ENCODE assay signal across 16 mouse cellular contexts in genomic region chr15:85466456-85467067, GRCm38 (mm10). TPM values are rescaled to one million over a fixed set of nuclear protein-coding genes. Genes with fewer than 3 reads are reported as not detected.
DNase-seq lines count a peak whose midpoint lies in the region; ATAC-seq lines count a peak whose summit lies in the region.
"Had no signal": no experiment of that assay in that cellular context is flagged by ENCODE, and none has a peak within 500 bp of the region (broad histone marks: within the 10 kb centered on the region; RNA-seq: fewer than 3 reads in every experiment).

No protein-coding gene starts in this region.

- peaks cover 94% of the 10 kb centered on the region for H3K27me3 ChIP-seq in midbrain, embryonic 10.5 days (ENCODE audit: low read depth, poor library complexity, severe bottlenecking)
- peaks cover 2% of the 10 kb centered on the region; the same call in 1 of the 2 replicates for H3K27me3 ChIP-seq in midbrain, embryonic 11.5 days (ENCODE audit: control insufficient read depth, insufficient read depth, low read length)
- H3K27me3 ChIP-seq in hindbrain, embryonic 10.5 days (ENCODE audit: insufficient read depth, poor library complexity, severe bottlenecking), result peaks cover 12% of the 10 kb centered on the region
- no peaks in the 10 kb centered on the region for H3K27me3 ChIP-seq in neural tube, embryonic 13.5 days
- H3K27me3 ChIP-seq: CH12.LX; embryonic facial prominence, embryonic 15.5 days; limb, embryonic 12.5 days; liver, embryonic 15.5 days had no signal

- no peak for DNase-seq in cerebellum, postnatal 4 days (ENCODE audit: low spot score in 2 of 2)
- DNase-seq in midbrain, embryonic 10.5 days (ENCODE audit: low spot score), result no peak
- no peak for DNase-seq in midbrain, embryonic 11.5 days (ENCODE audit: low spot score, missing footprints)
- DNase-seq in hindbrain, embryonic 10.5 days (ENCODE audit: low spot score), result no peak
- no peak for DNase-seq in ovary, postnatal 14 days (ENCODE audit: low spot score)
- DNase-seq in right cerebral cortex, adult 18-20 months, result no peak
- DNase-seq: thymus, postnatal 4 days had no signal

- peak; percentile 52; the same call in 1 of the 2 replicates for ATAC-seq in cerebellum, adult (ENCODE audit: insufficient number of reproducible peaks, low FRiP score, low TSS enrichment)
- ATAC-seq in midbrain, embryonic 11.5 days (ENCODE audit: low FRiP score), result no peak
- no peak for ATAC-seq in neural tube, embryonic 13.5 days (ENCODE audit: low read depth)

- WGBS in midbrain, embryonic 10.5 days, result 90% methylated on average over 5 of the region's 5 CpGs
- 84% methylated on average over 5 of the region's 5 CpGs for WGBS in midbrain, embryonic 11.5 days
- WGBS in hindbrain, embryonic 10.5 days, result 88% methylated on average over 5 of the region's 5 CpGs
- 59% methylated on average over 5 of the region's 5 CpGs for WGBS in neural tube, embryonic 13.5 days

- H3K4me1 ChIP-seq in midbrain, embryonic 10.5 days, result peaks cover 55% of the 10 kb centered on the region
- peaks cover 47% of the 10 kb centered on the region for H3K4me1 ChIP-seq in midbrain, embryonic 11.5 days (ENCODE audit: control insufficient read depth, insufficient read depth, low read length)
- peaks cover 54% of the 10 kb centered on the region for H3K4me1 ChIP-seq in hindbrain, embryonic 10.5 days (replicated peaks)
- peaks cover 56% of the 10 kb centered on the region for H3K4me1 ChIP-seq in neural tube, embryonic 13.5 days (replicated peaks)
- H3K4me1 ChIP-seq: heart, embryonic 15.5 days; liver, embryonic 15.5 days had no signal

- H3K9me3 ChIP-seq in midbrain, embryonic 10.5 days (replicated peaks), result no peaks in the 10 kb centered on the region
- no peaks in the 10 kb centered on the region for H3K9me3 ChIP-seq in midbrain, embryonic 11.5 days (ENCODE audit: control insufficient read depth, low read length)
- no peaks in the 10 kb centered on the region for H3K9me3 ChIP-seq in hindbrain, embryonic 10.5 days
- H3K9me3 ChIP-seq in neural tube, embryonic 13.5 days, result no peaks in the 10 kb centered on the region
- H3K9me3 ChIP-seq: embryonic facial prominence, embryonic 15.5 days; heart, embryonic 15.5 days; limb, embryonic 12.5 days; liver, embryonic 15.5 days had no signal

- H3K4me2 ChIP-seq in midbrain, embryonic 11.5 days, result no peak overlapping the region
- no peak overlapping the region for H3K4me2 ChIP-seq in neural tube, embryonic 13.5 days
- H3K4me2 ChIP-seq: embryonic facial prominence, embryonic 15.5 days; heart, embryonic 15.5 days; limb, embryonic 12.5 days; liver, embryonic 15.5 days had no signal

- H3K4me3 ChIP-seq in midbrain, embryonic 10.5 days, result no peak overlapping the region
- no peak overlapping the region for H3K4me3 ChIP-seq in midbrain, embryonic 11.5 days (ENCODE audit: low read depth, low read length)
- no peak overlapping the region for H3K4me3 ChIP-seq in hindbrain, embryonic 10.5 days
- H3K4me3 ChIP-seq in neural tube, embryonic 13.5 days, result no peak overlapping the region
- H3K4me3 ChIP-seq: embryonic facial prominence, embryonic 15.5 days; heart, embryonic 15.5 days; limb, embryonic 12.5 days; liver, embryonic 15.5 days had no signal

- no peak overlapping the region for H3K9ac ChIP-seq in midbrain, embryonic 11.5 days (ENCODE audit: low read length)
- H3K9ac ChIP-seq in neural tube, embryonic 13.5 days, result no peak overlapping the region
- H3K9ac ChIP-seq: embryonic facial prominence, embryonic 15.5 days; heart, embryonic 15.5 days; limb, embryonic 12.5 days; liver, embryonic 15.5 days had no signal

- H3K27ac ChIP-seq in midbrain, embryonic 10.5 days (replicated peaks), result peak overlapping the region; percentile 49; the same call in 1 of the 2 replicates
- H3K27ac ChIP-seq in midbrain, embryonic 11.5 days (ENCODE audit: low read depth, low read length), result no peak overlapping the region
- H3K27ac ChIP-seq in hindbrain, embryonic 10.5 days, result peak overlapping the region; percentile 87
- H3K27ac ChIP-seq in neural tube, embryonic 13.5 days (replicated peaks), result peak overlapping the region; percentile 73
- H3K27ac ChIP-seq: embryonic facial prominence, embryonic 15.5 days; heart, embryonic 15.5 days; kidney, postnatal 0 days; limb, embryonic 12.5 days; liver, embryonic 15.5 days had no signal

- H3K36me3 ChIP-seq in midbrain, embryonic 10.5 days, result peaks cover 56% of the 10 kb centered on the region
- no peaks in the 10 kb centered on the region; the same call in 1 of the 2 replicates for H3K36me3 ChIP-seq in midbrain, embryonic 11.5 days (ENCODE audit: control insufficient read depth, insufficient read depth, low read length)
- H3K36me3 ChIP-seq in hindbrain, embryonic 10.5 days, result peaks cover 67% of the 10 kb centered on the region
- H3K36me3 ChIP-seq in neural tube, embryonic 13.5 days, result peaks cover 42% of the 10 kb centered on the region

RNA-seq across cellular contexts. Expression of gene 7530416G11Rik, which starts 36.5 kb away (rescaled TPM):
- not detected in 2 replicates for polyA plus RNA-seq in midbrain, embryonic 10.5 days (2016; fragmentation: Nextera tagmentation; extraction: Ambion mirVana)
- polyA plus RNA-seq in midbrain, embryonic 11.5 days (2014; fragmentation: Nextera tagmentation; extraction: Ambion mirVana), result not detected in 2 replicates
- polyA plus RNA-seq in hindbrain, embryonic 10.5 days (2016; fragmentation: Nextera tagmentation; extraction: Ambion mirVana), result not detected in 2 replicates
- not detected in 2 replicates for polyA plus RNA-seq in neural tube, embryonic 13.5 days (2015; fragmentation: Nextera tagmentation; extraction: Ambion mirVana)
- polyA plus RNA-seq: embryonic facial prominence, embryonic 15.5 days; heart, embryonic 15.5 days; kidney, postnatal 0 days; limb, embryonic 12.5 days; liver, embryonic 15.5 days; stomach, embryonic 16.5 days had no signal
